Mouse (Mus musculus): Measurements from ENCODE around the gene Jag2.

GRCm38 (mm10) chr12:112929562-112930352 lies at the start of gene Jag2:
- no peak for TF ChIP-seq POLR2A (IDR thresholded peaks at IDR 0.05; ENCODE audit: low read depth, low read length)
- TF ChIP-seq CTCF (IDR thresholded peaks at IDR 0.05; ENCODE audit: extremely low read depth, insufficient read depth, insufficient read length, insufficient replicate concordance), result no peak
